8 mouse cellular contexts compared by ENCODE assay signal in genomic region chr11:98963191-98964021, GRCm38 (mm10). TPM values are rescaled to one million over a fixed set of nuclear protein-coding genes. Genes with fewer than 3 reads are reported as not detected.
DNase-seq lines count a peak whose midpoint lies in the region; ATAC-seq lines count a peak whose summit lies in the region.

No protein-coding gene starts in this region.

- peak; percentile 96 for DNase-seq in kidney, postnatal 10 days
- DNase-seq in skeletal muscle tissue, adult 2 months (ENCODE audit: low read depth, low spot score): peak; percentile 79

- H3K9ac ChIP-seq in embryonic facial prominence, embryonic 15.5 days: 0 out of 2 replicates have a peak overlapping the region, but pooled peaks have one; percentile 15
- H3K9ac ChIP-seq in heart, embryonic 16.5 days (ENCODE audit: low read length): peak overlapping the region; percentile 84

- peak overlapping the region; percentile 95 for H3K4me2 ChIP-seq in embryonic facial prominence, embryonic 15.5 days (replicated peaks)
- peak overlapping the region; percentile 100 for H3K4me2 ChIP-seq in heart, embryonic 16.5 days (ENCODE audit: low read depth, low read length)

- no peaks in the 10 kb centered on the region for H3K9me3 ChIP-seq in embryonic facial prominence, embryonic 15.5 days (replicated peaks)
- H3K9me3 ChIP-seq in heart, embryonic 16.5 days (replicated peaks; ENCODE audit: control insufficient read depth, low read length): no peaks in the 10 kb centered on the region

- WGBS in embryonic facial prominence, embryonic 15.5 days: 1% methylated on average over 32 of the region's 32 CpGs
- 1% methylated on average over 31 of the region's 32 CpGs for WGBS in heart, embryonic 16.5 days

- peak overlapping the region; percentile 89 for H3K27ac ChIP-seq in embryonic facial prominence, embryonic 15.5 days (replicated peaks)
- peak overlapping the region; percentile 93 for H3K27ac ChIP-seq in heart, embryonic 16.5 days (ENCODE audit: low read length)

- no peaks in the 10 kb centered on the region for H3K27me3 ChIP-seq in embryonic facial prominence, embryonic 15.5 days
- no peaks in the 10 kb centered on the region for H3K27me3 ChIP-seq in heart, embryonic 16.5 days (ENCODE audit: control insufficient read depth, insufficient read depth, low read length)

- peaks cover 21% of the 10 kb centered on the region for H3K36me3 ChIP-seq in embryonic facial prominence, embryonic 15.5 days
- peaks cover 16% of the 10 kb centered on the region for H3K36me3 ChIP-seq in heart, embryonic 16.5 days (ENCODE audit: control insufficient read depth, insufficient read depth)

- H3K4me3 ChIP-seq in embryonic facial prominence, embryonic 15.5 days (replicated peaks): peak overlapping the region; percentile 63
- H3K4me3 ChIP-seq in heart, embryonic 16.5 days (ENCODE audit: low read length): peak overlapping the region; percentile 72

- peak; percentile 29 for ATAC-seq in CD4-positive, CD25-positive, alpha-beta regulatory T cell, adult 4 months
- peak; percentile 10 for ATAC-seq in activated CD4-positive, CD25-positive, alpha-beta regulatory T cell, adult 4 months
- ATAC-seq in embryonic facial prominence, embryonic 15.5 days (ENCODE audit: insufficient number of reproducible peaks, low FRiP score, low TSS enrichment, low read depth): peak; percentile 80
- peak; percentile 83 for ATAC-seq in heart, embryonic 16.5 days (replicated peaks; ENCODE audit: extremely low read depth, insufficient read depth, low FRiP score)
- peak; percentile 39 for ATAC-seq in megakaryocyte, adult 5-6 weeks (ENCODE audit: poor library complexity, severe bottlenecking)
- ATAC-seq in erythroid progenitor cell, adult 5-6 weeks (replicated peaks; ENCODE audit: low FRiP score, poor library complexity, severe bottlenecking): no peak

- H3K4me1 ChIP-seq in embryonic facial prominence, embryonic 15.5 days: peaks cover 98% of the 10 kb centered on the region
- peaks cover 91% of the 10 kb centered on the region for H3K4me1 ChIP-seq in heart, embryonic 16.5 days (ENCODE audit: control insufficient read depth, insufficient read depth, low read length)

RNA-seq across cellular contexts. Expression of gene Gjd3, which starts 19.4 kb away (rescaled TPM):
- polyA plus RNA-seq in CD4-positive, CD25-positive, alpha-beta regulatory T cell, adult 4 months (2017; shearing (Covaris generic)): not detected
- under 1 TPM in 1 of 2 experiments, not detected in 1; 0.41 TPM for polyA plus RNA-seq in activated CD4-positive, CD25-positive, alpha-beta regulatory T cell, adult 4 months (2017; shearing (Covaris generic))
- 0.96 and 1.1 TPM in 2 replicates for polyA plus RNA-seq in embryonic facial prominence, embryonic 15.5 days (2015; fragmentation: Nextera tagmentation; extraction: Ambion mirVana)
- polyA plus RNA-seq in heart, embryonic 16.5 days (2015; fragmentation: Nextera tagmentation; extraction: Ambion mirVana): 4.1 and 4.5 TPM in 2 replicates
- total RNA-seq in megakaryocyte, adult 5-6 weeks (2015): not detected in 2 replicates
- total RNA-seq in megakaryocyte, adult 5-6 weeks (2017): not detected in 2 replicates
- not detected in 2 replicates for total RNA-seq in erythroid progenitor cell, adult 5-6 weeks (2015; ENCODE audit: low replicate concordance)
- total RNA-seq in erythroid progenitor cell, adult 5-6 weeks (2017; ENCODE audit: low replicate concordance): not detected in 2 replicates

RNA-seq across cellular contexts. Expression of gene Rara, which starts 35.8 kb away (rescaled TPM):
- polyA plus RNA-seq in CD4-positive, CD25-positive, alpha-beta regulatory T cell, adult 4 months (2017; shearing (Covaris generic)): 1 to 10 TPM; 8.6 to 8.9 TPM
- polyA plus RNA-seq in activated CD4-positive, CD25-positive, alpha-beta regulatory T cell, adult 4 months (2017; shearing (Covaris generic)): 10 to 100 TPM in 1 of 2 experiments, 1 to 10 TPM in 1; 9.0 to 13.7 TPM
- 50.0 and 53.5 TPM in 2 replicates for polyA plus RNA-seq in embryonic facial prominence, embryonic 15.5 days (2015; fragmentation: Nextera tagmentation; extraction: Ambion mirVana)
- polyA plus RNA-seq in heart, embryonic 16.5 days (2015; fragmentation: Nextera tagmentation; extraction: Ambion mirVana): 28.2 and 28.6 TPM in 2 replicates
- total RNA-seq in megakaryocyte, adult 5-6 weeks (2015): 124 and 125 TPM in 2 replicates
- 38.8 and 43.3 TPM in 2 replicates for total RNA-seq in megakaryocyte, adult 5-6 weeks (2017)
- total RNA-seq in erythroid progenitor cell, adult 5-6 weeks (2015; ENCODE audit: low replicate concordance): 4.3 and 18.4 TPM in 2 replicates
- 0.51 and 1.4 TPM in 2 replicates for total RNA-seq in erythroid progenitor cell, adult 5-6 weeks (2017; ENCODE audit: low replicate concordance)

RNA-seq across cellular contexts. Expression of gene Cdc6, which starts 55.8 kb away (rescaled TPM):
- polyA plus RNA-seq in CD4-positive, CD25-positive, alpha-beta regulatory T cell, adult 4 months (2017; shearing (Covaris generic)): 1 to 10 TPM; 4.1 to 8.5 TPM
- polyA plus RNA-seq in activated CD4-positive, CD25-positive, alpha-beta regulatory T cell, adult 4 months (2017; shearing (Covaris generic)): 10 to 100 TPM; 10.1 to 17.7 TPM
- polyA plus RNA-seq in embryonic facial prominence, embryonic 15.5 days (2015; fragmentation: Nextera tagmentation; extraction: Ambion mirVana): 22.6 and 22.7 TPM in 2 replicates
- 18.6 and 23.0 TPM in 2 replicates for polyA plus RNA-seq in heart, embryonic 16.5 days (2015; fragmentation: Nextera tagmentation; extraction: Ambion mirVana)
- 26.4 and 31.3 TPM in 2 replicates for total RNA-seq in megakaryocyte, adult 5-6 weeks (2015)
- 26.5 and 27.5 TPM in 2 replicates for total RNA-seq in megakaryocyte, adult 5-6 weeks (2017)
- total RNA-seq in erythroid progenitor cell, adult 5-6 weeks (2015; ENCODE audit: low replicate concordance): 72.4 and 84.3 TPM in 2 replicates
- total RNA-seq in erythroid progenitor cell, adult 5-6 weeks (2017; ENCODE audit: low replicate concordance): 96.1 and 116 TPM in 2 replicates
